Mouse (Mus musculus) heart, embryonic 16.5 days (tissue): Measurements from ENCODE around the gene 2010111I01Rik. TPM values are rescaled to one million over a fixed set of nuclear protein-coding genes. Genes with fewer than 3 reads are reported as not detected.

ENCODE experiments used
- ATAC-seq: fragments of 200-750 bp; cut with Nextera tagmentation; replicated peaks from 2 replicates; pipeline ENCODE4 v1.8.0; 2017; ENCODE audit warnings: moderate number of reproducible peaks; ENCODE audit not compliant: insufficient read depth, low FRiP score; ENCODE audit errors: extremely low read depth
- H3K27ac ChIP-seq: fragments of 300-500 bp; sonication (generic); 2 replicates; pipeline ENCODE4 v1.5.1; 2014; ENCODE audit warnings: mild to moderate bottlenecking, low read length, control low read depth, moderate library complexity
- H3K27me3 ChIP-seq: fragments of 300-500 bp; sonication (generic); 2 replicates; pipeline ENCODE4 v1.6.1; 2014; ENCODE audit warnings: low read length, mixed read lengths; ENCODE audit not compliant: control insufficient read depth, insufficient read depth
- H3K36me3 ChIP-seq: fragments of 300-500 bp; sonication (generic); 2 replicates; pipeline ENCODE4 v1.6.1; 2014; ENCODE audit not compliant: control insufficient read depth, insufficient read depth
- H3K4me1 ChIP-seq: fragments of 300-500 bp; sonication (generic); 2 replicates; pipeline ENCODE4 v1.6.1; 2014; ENCODE audit warnings: low read length, mixed read lengths; ENCODE audit not compliant: control insufficient read depth, insufficient read depth
- H3K4me2 ChIP-seq: fragments of 300-500 bp; sonication (generic); 2 replicates; pipeline ENCODE4 v1.6.1; 2014; ENCODE audit warnings: low read depth, mild to moderate bottlenecking, control low read depth, low read length
- H3K4me3 ChIP-seq: fragments of 300-500 bp; sonication (generic); 2 replicates; pipeline ENCODE4 v1.5.1; 2014; ENCODE audit warnings: mild to moderate bottlenecking, control low read depth, low read length
- H3K9ac ChIP-seq: fragments of 300-500 bp; sonication (generic); 2 replicates; pipeline ENCODE4 v1.6.1; 2014; ENCODE audit warnings: low read length, control low read depth
- H3K9me3 ChIP-seq: fragments of 300-500 bp; sonication (generic); replicated peaks from 2 replicates; pipeline ENCODE4 v1.6.1; 2016; ENCODE audit warnings: low read length; ENCODE audit not compliant: control insufficient read depth
- WGBS: fragments of 180-500 bp; shearing (Covaris S2); extraction: QIAGEN DNeasy Blood & Tissue Kit; methylation state at CpG from one replicate; pipeline ENCODE4 v1.1.7; 2014; 5-methylcytosine and 5-hydroxymethylcytosine counted together
- polyA plus RNA-seq: library from polyadenylated mRNA; unstranded; fragments of >200 nt; fragmentation: Nextera tagmentation; extraction: Ambion mirVana; gene quantifications from 2 replicates; pipeline ENCODE4 v1.2.1, GENCODE M21; 2015

The 2010111I01Rik gene
- polyA plus RNA-seq, 1 experiment from 2014 or later: 71.1 TPM

GRCm38 (mm10) chr13:63239877-63240671 lies 275.4 kb downstream of the 2010111I01Rik start:
- Histone ChIP-seq H3K4me1 (peaks cover 38% of the 10 kb centered on the region), H3K27ac (peak overlapping the region; percentile 99), H3K27me3 (no peaks in the 10 kb centered on the region), H3K4me2 (peak overlapping the region; percentile 85), H3K36me3 (no peaks in the 10 kb centered on the region), H3K9ac (peak overlapping the region; percentile 98), H3K9me3 (no peaks in the 10 kb centered on the region), H3K4me3 (peak overlapping the region; percentile 97)
- ATAC-seq: peak; percentile 83
- under 1% methylated on average over 44 of the region's 51 CpGs for WGBS

- peak overlapping the region; percentile 99 for H3K27ac ChIP-seq
- 8% methylated on average over 5 of the region's 5 CpGs for WGBS
Measured at GRCm38 (mm10) chr13:63240835-63241234, 276.1 kb downstream of the 2010111I01Rik start.

DNA sequence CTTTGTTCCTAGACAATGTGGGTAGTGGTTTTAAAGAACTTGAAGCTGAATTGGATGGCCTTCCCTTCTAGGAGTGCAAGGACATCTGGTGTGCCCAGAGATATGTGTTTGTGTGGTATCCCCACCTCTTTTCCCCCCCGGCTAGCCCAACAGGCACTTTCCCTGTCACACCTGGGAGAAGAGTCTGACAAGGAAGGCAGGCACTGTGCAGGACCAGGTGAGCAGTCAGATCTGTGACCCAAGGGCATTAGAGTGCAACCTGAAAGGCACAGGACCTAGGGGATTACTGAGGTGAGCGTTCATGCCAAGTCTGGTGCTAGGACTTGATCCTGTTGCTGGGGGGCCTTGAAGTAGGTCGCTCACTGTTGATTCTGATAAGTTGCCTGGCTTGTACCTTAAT lies 277.0 kb downstream of the 2010111I01Rik start:
- no peaks in the 10 kb centered on the region for H3K36me3 ChIP-seq
- H3K9me3 ChIP-seq: no peaks in the 10 kb centered on the region
- peaks cover 52% of the 10 kb centered on the region for H3K4me1 ChIP-seq
- H3K27me3 ChIP-seq: no peaks in the 10 kb centered on the region
- peak overlapping the region; percentile 99 for H3K27ac ChIP-seq
- H3K4me3 ChIP-seq: peak overlapping the region; percentile 97
- WGBS: 59% methylated on average over 3 of the region's 3 CpGs
- H3K4me2 ChIP-seq: peak overlapping the region; percentile 85
- ATAC-seq: no peak
- peak overlapping the region; percentile 98 for H3K9ac ChIP-seq

More at GRCm38 (mm10) chr13:63240835-63241234, 276.1 kb downstream of the 2010111I01Rik start:
- peak; percentile 46 for ATAC-seq
- Histone ChIP-seq H3K36me3 (no peaks in the 10 kb centered on the region), H3K4me2 (peak overlapping the region; percentile 85), H3K9ac (peak overlapping the region; percentile 98), H3K9me3 (no peaks in the 10 kb centered on the region), H3K4me3 (peak overlapping the region; percentile 97), H3K27me3 (no peaks in the 10 kb centered on the region), H3K4me1 (peaks cover 44% of the 10 kb centered on the region)

DNA sequence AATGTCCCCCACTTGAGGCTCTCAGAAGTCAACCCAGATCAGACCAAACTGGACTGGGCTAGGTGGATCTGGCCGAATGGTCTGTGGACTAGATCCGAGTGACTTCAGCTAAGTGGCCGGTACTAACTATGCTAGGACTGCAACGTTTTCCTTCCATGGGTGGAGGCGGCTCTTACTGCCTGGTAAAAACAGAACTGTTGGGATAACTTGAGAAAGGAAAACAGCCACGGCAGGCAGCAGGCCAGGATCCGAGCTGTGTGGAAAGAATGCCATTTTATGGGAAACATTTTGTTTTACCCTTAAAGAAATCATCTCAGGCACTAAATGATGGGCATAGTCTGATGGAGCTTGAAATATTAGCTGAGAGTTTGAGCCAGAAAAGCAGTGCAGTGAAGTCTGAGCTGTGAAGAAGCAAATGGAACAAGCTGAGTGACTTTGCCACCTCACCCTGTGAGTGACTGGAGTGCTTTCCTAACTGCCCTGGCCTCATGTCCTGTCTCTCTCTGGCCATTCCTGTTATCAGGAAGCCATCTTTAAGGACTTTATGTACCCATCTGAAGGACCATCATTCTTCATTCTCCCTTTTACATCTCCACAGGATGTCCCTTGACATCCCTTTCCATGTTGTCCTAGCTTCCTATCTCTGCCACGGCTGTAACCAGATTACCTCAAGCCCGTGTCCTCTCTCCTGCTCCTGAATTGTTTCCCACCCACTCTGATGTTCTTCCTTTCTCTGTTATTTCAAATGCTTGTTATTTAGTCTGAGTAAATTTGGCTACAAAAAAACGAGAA lies 277.9 kb downstream of the 2010111I01Rik start:
- peak overlapping the region; percentile 99 for H3K27ac ChIP-seq
- WGBS: 30% methylated on average over 10 of the region's 10 CpGs
- no peak for ATAC-seq

GRCm38 (mm10) chr13:63243586-63243985 lies 278.9 kb downstream of the 2010111I01Rik start:
- Histone ChIP-seq H3K4me1 (peaks cover 62% of the 10 kb centered on the region), H3K27ac (peak overlapping the region; percentile 68), H3K4me2 (peak overlapping the region; percentile 59), H3K36me3 (no peaks in the 10 kb centered on the region), H3K27me3 (no peaks in the 10 kb centered on the region), H3K4me3 (peak overlapping the region; percentile 35), H3K9me3 (no peaks in the 10 kb centered on the region), H3K9ac (peak overlapping the region; percentile 58)
- ATAC-seq: no peak
- 56% methylated on average over 5 of the region's 5 CpGs for WGBS

More for the DNA sequence above, 277.9 kb downstream of the 2010111I01Rik start:
- Histone ChIP-seq H3K4me3 (peak overlapping the region; percentile 97), H3K4me1 (peaks cover 61% of the 10 kb centered on the region), H3K9me3 (no peaks in the 10 kb centered on the region), H3K9ac (peak overlapping the region; percentile 98), H3K36me3 (no peaks in the 10 kb centered on the region), H3K27me3 (no peaks in the 10 kb centered on the region), H3K4me2 (peak overlapping the region; percentile 85)

DNA sequence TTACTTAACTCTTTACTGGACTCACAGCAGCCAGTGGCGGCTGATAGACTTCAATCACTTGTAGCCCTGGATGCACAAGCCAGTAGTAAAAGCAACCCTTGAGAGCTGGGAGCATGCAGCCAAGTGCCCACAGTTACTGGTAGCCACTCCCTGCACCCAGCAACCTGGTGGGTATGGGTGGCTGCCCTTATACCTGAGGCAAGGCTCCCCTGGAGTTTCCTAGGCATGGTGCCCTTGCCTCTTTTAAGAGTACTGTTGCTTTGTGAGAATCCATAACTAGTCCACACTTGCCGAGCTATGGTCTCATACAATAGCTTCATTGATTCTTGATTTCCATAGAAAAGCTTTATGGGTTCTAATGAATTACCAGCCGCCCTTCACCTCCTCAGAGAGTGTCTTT lies 279.7 kb downstream of the 2010111I01Rik start:
- WGBS: 84% methylated on average over 3 of the region's 3 CpGs
- H3K9ac ChIP-seq: peak overlapping the region; percentile 63
- no peaks in the 10 kb centered on the region for H3K9me3 ChIP-seq
- H3K4me2 ChIP-seq: peak overlapping the region; percentile 59
- no peak for ATAC-seq
- H3K4me1 ChIP-seq: peaks cover 61% of the 10 kb centered on the region
- no peaks in the 10 kb centered on the region for H3K27me3 ChIP-seq
- H3K36me3 ChIP-seq: no peaks in the 10 kb centered on the region
- peak overlapping the region; percentile 66 for H3K27ac ChIP-seq
- 0 out of 2 replicates have a peak overlapping the region, but pooled peaks have one; percentile 5 for H3K4me3 ChIP-seq

- H3K27ac ChIP-seq: peak overlapping the region; percentile 74
- H3K9me3 ChIP-seq: no peaks in the 10 kb centered on the region
- peaks cover 69% of the 10 kb centered on the region for H3K4me1 ChIP-seq
- H3K4me3 ChIP-seq: peak overlapping the region; percentile 7; the same call in 1 of the 2 replicates
- no peaks in the 10 kb centered on the region for H3K27me3 ChIP-seq
- no peak for ATAC-seq
- H3K9ac ChIP-seq: 0 out of 2 replicates have a peak overlapping the region, but pooled peaks have one; percentile 42
- peak overlapping the region; percentile 49; the same call in 1 of the 2 replicates for H3K4me2 ChIP-seq
- WGBS: 37% methylated on average over 9 of the region's 9 CpGs
- H3K36me3 ChIP-seq: no peaks in the 10 kb centered on the region
Measured at GRCm38 (mm10) chr13:63245218-63245617, 280.5 kb downstream of the 2010111I01Rik start.

GRCm38 (mm10) chr13:63245812-63246211 lies 281.1 kb downstream of the 2010111I01Rik start:
- H3K27ac ChIP-seq: peak overlapping the region; percentile 74
- 39% methylated on average over 4 of the region's 4 CpGs for WGBS
- peak overlapping the region; percentile 49; the same call in 1 of the 2 replicates for H3K4me2 ChIP-seq

More at GRCm38 (mm10) chr13:63245812-63246211, 281.1 kb downstream of the 2010111I01Rik start:
- H3K9ac ChIP-seq: no peak overlapping the region; the same call in 1 of the 2 replicates
- ATAC-seq: no peak
- H3K9me3 ChIP-seq: no peaks in the 10 kb centered on the region
- H3K4me3 ChIP-seq: no peak overlapping the region; the same call in 1 of the 2 replicates
- peaks cover 75% of the 10 kb centered on the region for H3K4me1 ChIP-seq
- H3K36me3 ChIP-seq: no peaks in the 10 kb centered on the region
- no peaks in the 10 kb centered on the region for H3K27me3 ChIP-seq
